Mouse (Mus musculus) brown adipose tissue, adult 24 weeks (tissue): ENCODE measurements around the gene Naglu. TPM values are rescaled to one million over a fixed set of nuclear protein-coding genes. Genes with fewer than 3 reads are reported as not detected.
A peak's percentile ranks its signal among the peaks of the same experiment; 100 is the strongest.

Experiments
- H3K27ac ChIP-seq: fragments of 200-500 bp; replicated peaks from 2 replicates; pipeline ENCODE4 v1.5.1; 2012; ENCODE audit warnings: low read depth, mild to moderate bottlenecking, low read length
- H3K4me1 ChIP-seq: fragments of 200-500 bp; 2 replicates; pipeline ENCODE4 v1.6.1; 2012; ENCODE audit warnings: low read length, mixed read lengths; ENCODE audit not compliant: control insufficient read depth, insufficient read depth, insufficient read length
- H3K4me3 ChIP-seq: fragments of 200-500 bp; 2 replicates; pipeline ENCODE4 v1.5.1; 2012; ENCODE audit warnings: low read depth, mild to moderate bottlenecking, low read length, moderate library complexity; ENCODE audit not compliant: insufficient read depth
- polyA plus RNA-seq: library from polyadenylated mRNA; stranded (reverse); fragments of >200 nt; gene quantifications from 2 replicates; pipeline ENCODE4 v1.2.4, GENCODE M21; 2012; ENCODE audit not compliant: missing spikeins, insufficient read depth, insufficient read length

Naglu gene
- polyA plus RNA-seq, 1 experiment: 4.4 TPM

- H3K4me1 ChIP-seq: peaks cover 10% of the 10 kb centered on the region
- H3K27ac ChIP-seq: no peak overlapping the region
- H3K4me3 ChIP-seq: no peak overlapping the region
Observed at GRCm38 (mm10) chr11:101085617-101086322, 16.0 kb downstream of the Naglu start.

- Histone ChIP-seq H3K4me3 (no peak overlapping the region), H3K4me1 (peaks cover 10% of the 10 kb centered on the region), H3K27ac (no peak overlapping the region)
Observed at GRCm38 (mm10) chr11:101086323-101086674, 16.5 kb downstream of the Naglu start.

GRCm38 (mm10) chr11:101086756-101087681 lies 17.2 kb downstream of the Naglu start, which contains the start of gene Mlx:
Mlx (plus strand) TSS chr11:101087277.
- H3K27ac ChIP-seq: peak within 1 kb of the TSS; percentile 50
- peaks cover 10% of the 10 kb centered on the region for H3K4me1 ChIP-seq
- H3K4me3 ChIP-seq: peak within 1 kb of the TSS; percentile 66

- Histone ChIP-seq H3K27ac (peak overlapping the region; percentile 35), H3K4me1 (peaks cover 10% of the 10 kb centered on the region), H3K4me3 (peak overlapping the region; percentile 66)
Observed at GRCm38 (mm10) chr11:101087682-101088055, 17.9 kb downstream of the Naglu start.

GRCm38 (mm10) chr11:101089931-101090330 lies 20.1 kb downstream of the Naglu start:
- no peak overlapping the region for H3K4me3 ChIP-seq
- peak overlapping the region; percentile 59 for H3K27ac ChIP-seq
- H3K4me1 ChIP-seq: peaks cover 10% of the 10 kb centered on the region

GRCm38 (mm10) chr11:101094930-101095313 lies 25.1 kb downstream of the Naglu start:
- Histone ChIP-seq H3K27ac (no peak overlapping the region), H3K4me3 (peak overlapping the region; percentile 56), H3K4me1 (no peaks in the 10 kb centered on the region)

- peak within 1 kb of the TSS; percentile 92 for H3K27ac ChIP-seq
- peak within 1 kb of the TSS; percentile 78 for H3K4me3 ChIP-seq
- H3K4me1 ChIP-seq: no peaks in the 10 kb centered on the region
Observed at GRCm38 (mm10) chr11:101095314-101096024, 25.7 kb downstream of the Naglu start, which contains the start of gene Psmc3ip. Psmc3ip (minus strand) TSS chr11:101095436.

GRCm38 (mm10) chr11:101098231-101098630 lies 28.4 kb downstream of the Naglu start:
- Histone ChIP-seq H3K4me3 (no peak overlapping the region), H3K4me1 (no peaks in the 10 kb centered on the region), H3K27ac (no peak overlapping the region)

- Histone ChIP-seq H3K27ac (no peak overlapping the region), H3K4me3 (no peak overlapping the region), H3K4me1 (no peaks in the 10 kb centered on the region)
Observed at GRCm38 (mm10) chr11:101103011-101103410, 33.2 kb downstream of the Naglu start.

- Histone ChIP-seq H3K27ac (no peak overlapping the region), H3K4me3 (no peak overlapping the region), H3K4me1 (peaks cover 8% of the 10 kb centered on the region)
Observed at GRCm38 (mm10) chr11:101109351-101109750, 39.5 kb downstream of the Naglu start.

GRCm38 (mm10) chr11:101110708-101111107 lies 40.9 kb downstream of the Naglu start:
- peaks cover 8% of the 10 kb centered on the region for H3K4me1 ChIP-seq
- H3K4me3 ChIP-seq: no peak overlapping the region
- peak overlapping the region; percentile 49 for H3K27ac ChIP-seq

GRCm38 (mm10) chr11:101111178-101111577 lies 41.4 kb downstream of the Naglu start:
- H3K4me1 ChIP-seq: peaks cover 8% of the 10 kb centered on the region
- H3K4me3 ChIP-seq: no peak overlapping the region
- no peak overlapping the region for H3K27ac ChIP-seq

GRCm38 (mm10) chr11:101112186-101112585 lies 42.4 kb downstream of the Naglu start:
- Histone ChIP-seq H3K4me1 (peaks cover 8% of the 10 kb centered on the region), H3K27ac (no peak overlapping the region), H3K4me3 (no peak overlapping the region)

GRCm38 (mm10) chr11:101115564-101115963 lies 45.8 kb downstream of the Naglu start:
- no peak overlapping the region for H3K4me3 ChIP-seq
- no peak overlapping the region for H3K27ac ChIP-seq
- H3K4me1 ChIP-seq: peaks cover 14% of the 10 kb centered on the region

GRCm38 (mm10) chr11:101118105-101118504 lies 48.3 kb downstream of the Naglu start:
- Histone ChIP-seq H3K4me3 (peak overlapping the region; percentile 88), H3K4me1 (peaks cover 15% of the 10 kb centered on the region), H3K27ac (peak overlapping the region; percentile 27; the same call in 1 of the 2 replicates)
